Mouse (Mus musculus) right cerebral cortex, postnatal 10 days (tissue): ENCODE measurements at regions not wholly inside any gene's neighbourhood (a gene's known extent, or its start where the extent isn't known, plus 50 kb on each side); places are given as distances from the start of the nearest gene placed in this dataset.
A peak's percentile ranks its signal among the peaks of the same experiment; 100 is the strongest.

Source experiments
- DNase-seq, 2 experiments: peaks; one replicate each; pipeline ENCODE4 v3.0.0; 2021; ENCODE audit warnings: low spot score in 2 of 2

- DNase-seq: no peak
Measured at GRCm38 (mm10) chr1:29057339-29057738, 277.3 kb upstream of the Gm597 start.

DNA sequence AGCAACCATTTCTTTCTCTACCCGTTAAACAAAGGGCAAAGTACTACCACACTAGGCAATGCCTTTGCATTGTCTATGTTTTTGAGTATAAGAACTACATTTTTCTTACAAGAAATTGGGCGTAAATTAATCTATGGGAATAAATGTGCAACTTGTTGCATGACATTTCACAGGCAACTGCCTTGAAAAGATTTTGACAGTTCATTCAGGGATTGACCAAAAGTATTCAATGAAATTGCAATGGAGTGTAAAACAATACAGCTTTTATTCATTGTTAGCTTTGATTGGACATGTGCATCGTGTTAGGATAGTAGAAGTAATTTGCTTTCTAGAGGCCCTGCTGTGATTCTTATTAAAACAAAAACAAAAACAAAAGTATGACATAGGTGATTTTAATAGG, 233.7 kb upstream of the Gm597 start:
- DNase-seq: no peak

DNA sequence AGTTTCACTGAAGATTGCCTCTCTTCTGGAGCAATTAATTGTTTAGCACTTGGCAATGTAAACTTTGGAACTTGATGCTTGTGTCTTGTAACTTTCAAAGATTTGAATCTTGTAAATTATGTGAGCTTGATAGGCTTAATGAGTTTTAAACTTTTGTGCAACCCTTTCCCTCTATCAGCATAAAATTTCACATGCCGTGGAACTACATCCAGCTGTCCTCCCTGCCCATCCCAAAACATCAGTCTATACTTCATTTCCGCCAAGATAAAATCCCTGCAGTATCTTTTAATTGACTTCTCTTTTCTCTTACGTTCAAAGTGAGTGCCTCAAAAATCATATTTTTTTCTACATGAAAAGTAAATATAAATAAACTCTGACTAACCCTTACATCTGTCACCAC, 221.1 kb upstream of the Gm597 start:
- no peak for DNase-seq

DNA sequence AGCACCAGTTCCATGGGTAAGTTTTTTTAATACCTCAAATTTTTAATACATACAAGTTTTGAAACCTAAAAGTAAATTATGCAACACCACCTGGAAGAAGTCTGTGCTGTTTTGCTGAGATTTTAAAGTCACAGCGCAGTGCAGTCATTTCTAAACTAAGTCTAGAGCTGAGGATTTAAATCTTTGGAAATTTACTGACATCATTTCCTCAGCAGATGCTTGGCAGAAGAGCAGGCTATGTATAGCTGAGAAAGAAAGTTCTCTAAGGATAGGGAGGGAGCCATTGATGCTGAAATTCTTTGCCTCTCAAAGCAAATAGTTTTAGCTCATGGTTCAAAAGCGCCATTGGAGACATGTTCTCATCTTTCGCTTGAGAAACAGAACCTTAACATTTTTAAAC, 190.9 kb upstream of the Gm597 start:
- DNase-seq: peak; percentile 23 to 46
